Mouse (Mus musculus): ENCODE measurements at regions not wholly inside any gene's neighbourhood (a gene's known extent, or its start where the extent isn't known, plus 50 kb on each side); places are given as distances from the start of the nearest gene placed in this dataset.

- ChIA-PET POLR2A (interaction anchor here in 1 of 4 experiments (0.6 kb wide), 1 partner anchor 30 kb away, joined by 3 read pairs; no protein-coding TSS in a partner anchor), CTCF (no interaction called here)
Measured at GRCm38 (mm10) chr17:77593807-77594206, 606.2 kb upstream of the Crim1 start.

GRCm38 (mm10) chr17:77596453-77596852, 603.6 kb upstream of the Crim1 start:
- CTCF ChIA-PET = no interaction called here
- POLR2A ChIA-PET = interaction anchor here in 1 of 4 experiments (0.7 kb wide), 1 partner anchor 48 kb away, joined by 4 read pairs; no protein-coding TSS in a partner anchor

- ChIA-PET CTCF (interaction anchor here in 1 of 4 experiments (0.6 kb wide), 1 partner anchor 12 kb away, joined by 3 read pairs; no protein-coding TSS in a partner anchor), POLR2A (no interaction called here)
Measured at GRCm38 (mm10) chr17:77623472-77623871, 576.6 kb upstream of the Crim1 start.

- CTCF ChIA-PET = no interaction called here
- POLR2A ChIA-PET = interaction anchor here in 1 of 4 experiments (0.6 kb wide), 1 partner anchor 30 kb away, joined by 3 read pairs; no protein-coding TSS in a partner anchor
Measured at GRCm38 (mm10) chr17:77624103-77624502, 575.9 kb upstream of the Crim1 start.

- CTCF ChIA-PET = no interaction called here
- POLR2A ChIA-PET = no interaction called here
Measured at GRCm38 (mm10) chr17:77642355-77642754, 557.7 kb upstream of the Crim1 start.

- POLR2A ChIA-PET = no interaction called here
- CTCF ChIA-PET = no interaction called here
Measured at GRCm38 (mm10) chr17:77648946-77649345, 551.1 kb upstream of the Crim1 start.

GRCm38 (mm10) chr17:77651861-77652260, 548.2 kb upstream of the Crim1 start:
- POLR2A ChIA-PET = no interaction called here
- CTCF ChIA-PET = no interaction called here

Data from embryonic stem cell, embryonic (primary cell).